Mouse (Mus musculus) lung, postnatal 0 days (tissue): ENCODE results near the gene Fpgs. TPM values are rescaled to one million over a fixed set of nuclear protein-coding genes. Genes with fewer than 3 reads are reported as not detected.

ENCODE experiments used
- ATAC-seq: fragments of 200-750 bp; cut with Nextera tagmentation; 2 replicates; pipeline ENCODE4 v1.8.0; 2017; ENCODE audit warnings: moderate library complexity
- DNase-seq: peaks from one replicate; pipeline ENCODE4 v3.0.0-alpha.2; 2016; ENCODE audit warnings: low spot score
- H3K27ac ChIP-seq: fragments of 300-500 bp; sonication (generic); 2 replicates; pipeline ENCODE4 v1.5.1; 2014; ENCODE audit warnings: antibody characterized with exemption, mild to moderate bottlenecking, low read length, mixed read lengths
- H3K27me3 ChIP-seq: fragments of 300-500 bp; sonication (generic); replicated peaks from 2 replicates; pipeline ENCODE4 v1.6.1; 2014; ENCODE audit warnings: low read length, mixed read lengths; ENCODE audit not compliant: insufficient read depth
- H3K36me3 ChIP-seq: fragments of 300-500 bp; sonication (generic); 2 replicates; pipeline ENCODE4 v1.6.1; 2014; ENCODE audit warnings: low read length, mixed read lengths; ENCODE audit not compliant: insufficient read depth
- H3K4me1 ChIP-seq: fragments of 300-500 bp; sonication (generic); 2 replicates; pipeline ENCODE4 v1.6.1; 2014; ENCODE audit warnings: antibody characterized with exemption, low read depth, low read length, mixed read lengths; ENCODE audit not compliant: insufficient read depth
- H3K4me2 ChIP-seq: fragments of 300-500 bp; sonication (generic); replicated peaks from 2 replicates; pipeline ENCODE4 v1.6.1; 2014; ENCODE audit warnings: low read depth, mild to moderate bottlenecking, low read length, moderate library complexity, mixed read lengths
- H3K4me3 ChIP-seq: fragments of 300-500 bp; sonication (generic); 2 replicates; pipeline ENCODE4 v1.5.1; 2014; ENCODE audit warnings: low read depth, low read length
- H3K9ac ChIP-seq: fragments of 300-500 bp; sonication (generic); replicated peaks from 2 replicates; pipeline ENCODE4 v1.6.1; 2014; ENCODE audit warnings: low read depth, mild to moderate bottlenecking
- H3K9me3 ChIP-seq: fragments of 300-500 bp; sonication (generic); 2 replicates; pipeline ENCODE4 v1.6.1; 2016; ENCODE audit warnings: low read length, mixed read lengths
- CTCF ChIP-seq: IDR thresholded peaks from 2 replicates; pipeline ENCODE4 v1.5.1; 2016; ENCODE audit warnings: antibody characterized with exemption, mild to moderate bottlenecking
- EP300 ChIP-seq: IDR thresholded peaks from 2 replicates; pipeline ENCODE4 v1.6.1; 2016; ENCODE audit warnings: antibody characterized with exemption, mild to moderate bottlenecking, control low read depth
- WGBS: fragments of 180-500 bp; shearing (Covaris S2); extraction: QIAGEN DNeasy Blood & Tissue Kit; methylation state at CpG from one replicate; pipeline ENCODE4 v1.1.7; 2014; 5-methylcytosine and 5-hydroxymethylcytosine counted together
- polyA plus RNA-seq: library from polyadenylated mRNA; unstranded; fragments of >200 nt; fragmentation: Nextera tagmentation; extraction: Ambion mirVana; gene quantifications from 2 replicates; pipeline ENCODE4 v1.2.1, GENCODE M21; 2015

Fpgs gene
- 12.6 and 15.6 TPM in 2 replicates for polyA plus RNA-seq

DNA sequence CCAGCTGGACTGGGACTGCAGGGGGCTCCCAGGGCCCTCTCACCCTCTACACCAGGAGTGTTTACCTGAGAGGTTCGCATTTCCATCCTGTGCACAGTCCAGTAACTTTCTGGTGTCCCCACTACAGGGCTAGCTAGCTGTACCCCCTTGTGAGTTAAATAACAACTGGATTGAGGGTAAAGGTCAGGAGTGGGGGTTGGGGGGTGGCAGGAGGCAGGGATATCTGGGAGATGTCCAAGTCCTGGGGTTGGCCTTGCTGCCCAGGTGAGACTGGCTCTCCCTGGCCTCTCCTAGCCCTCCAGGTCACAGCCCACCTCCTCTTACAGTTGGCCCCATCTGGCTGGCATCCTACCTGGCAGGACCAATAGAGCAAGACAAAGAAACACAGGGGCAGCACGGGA lies at the start of gene Fpgs:
TSS of gene Fpgs (minus strand) at position 125 of the 401 bp plus-strand sequence.
- DNase-seq, result no peak
- no peak within 1 kb of the TSS for H3K4me3 ChIP-seq
- H3K4me1 ChIP-seq, result no peaks in the 10 kb centered on the region
- ATAC-seq, result no peak
- no peak within 1 kb of the TSS for H3K27ac ChIP-seq
- TF ChIP-seq CTCF, result no peak
- TF ChIP-seq EP300, result no peak
- no peak within 1 kb of the TSS for H3K4me2 ChIP-seq
- H3K27me3 ChIP-seq, result no peaks in the 10 kb centered on the region
- H3K36me3 ChIP-seq, result peaks cover 30% of the 10 kb centered on the region
- no peaks in the 10 kb centered on the region for H3K9me3 ChIP-seq
- WGBS, result 52% methylated on average over 2 of the region's 2 CpGs
- H3K9ac ChIP-seq, result no peak within 1 kb of the TSS

DNA sequence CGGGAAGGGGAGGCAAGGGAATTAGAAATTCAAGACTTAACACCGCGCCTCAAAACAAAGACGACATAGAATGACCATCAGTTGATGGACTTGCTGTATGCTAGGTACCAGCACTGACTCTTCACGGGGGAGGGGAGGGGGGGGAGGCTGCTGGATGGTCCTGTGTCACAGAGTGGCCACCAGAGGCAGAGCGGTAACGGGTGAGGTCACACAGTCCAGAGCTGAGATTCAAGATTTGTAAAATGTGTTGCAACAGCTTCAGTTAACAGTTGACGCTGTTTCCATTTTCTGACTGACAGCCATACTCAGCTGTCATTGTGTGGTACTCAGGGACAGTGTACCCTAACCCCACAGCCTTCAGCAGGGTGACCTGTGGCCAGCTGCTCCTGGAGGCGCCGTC lies 48.2 kb upstream of the Fpgs start:
- Histone ChIP-seq H3K4me3 (peak overlapping the region; percentile 24; the same call in 1 of the 2 replicates), H3K27ac (no peak overlapping the region), H3K4me1 (no peaks in the 10 kb centered on the region), H3K9me3 (no peaks in the 10 kb centered on the region), H3K36me3 (peaks cover 12% of the 10 kb centered on the region; the same call in 1 of the 2 replicates), H3K27me3 (no peaks in the 10 kb centered on the region), H3K4me2 (peak overlapping the region; percentile 48), H3K9ac (no peak overlapping the region)
- WGBS, result 66% methylated on average over 10 of the region's 10 CpGs
- ATAC-seq (peak; percentile 32), DNase-seq (peak; percentile 78)
- TF ChIP-seq EP300 (no peak), CTCF (peak; percentile 63)

DNA sequence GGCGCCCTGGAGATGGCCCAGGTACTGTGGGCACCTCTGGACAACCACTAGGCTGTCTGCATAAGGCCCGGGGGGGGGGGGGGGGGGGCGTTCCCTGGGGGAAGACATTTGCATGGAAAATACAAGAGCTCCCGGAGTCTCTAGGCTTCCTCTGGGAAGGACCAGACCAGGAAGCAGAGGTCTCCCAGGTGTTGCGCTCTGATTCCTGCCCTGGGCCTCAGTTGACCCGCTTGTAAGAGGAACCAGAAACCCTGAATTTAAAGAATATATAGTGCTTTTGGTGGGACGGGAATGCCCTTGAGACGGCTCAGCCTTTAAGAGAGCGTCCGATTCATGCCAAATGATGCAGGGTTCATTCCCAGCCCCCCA lies 47.7 kb upstream of the Fpgs start:
- H3K36me3 ChIP-seq, result peaks cover 12% of the 10 kb centered on the region; the same call in 1 of the 2 replicates
- H3K27me3 ChIP-seq, result no peaks in the 10 kb centered on the region
- peak; percentile 34 for ATAC-seq
- DNase-seq, result no peak
- no peak for TF ChIP-seq CTCF
- no peak for TF ChIP-seq EP300
- 42% methylated on average over 8 of the region's 10 CpGs for WGBS
- H3K27ac ChIP-seq, result no peak overlapping the region; the same call in 1 of the 2 replicates
- H3K9me3 ChIP-seq, result no peaks in the 10 kb centered on the region
- H3K4me3 ChIP-seq, result peak overlapping the region; percentile 24
- no peak overlapping the region for H3K9ac ChIP-seq
- no peaks in the 10 kb centered on the region for H3K4me1 ChIP-seq
- H3K4me2 ChIP-seq, result peak overlapping the region; percentile 48

DNA sequence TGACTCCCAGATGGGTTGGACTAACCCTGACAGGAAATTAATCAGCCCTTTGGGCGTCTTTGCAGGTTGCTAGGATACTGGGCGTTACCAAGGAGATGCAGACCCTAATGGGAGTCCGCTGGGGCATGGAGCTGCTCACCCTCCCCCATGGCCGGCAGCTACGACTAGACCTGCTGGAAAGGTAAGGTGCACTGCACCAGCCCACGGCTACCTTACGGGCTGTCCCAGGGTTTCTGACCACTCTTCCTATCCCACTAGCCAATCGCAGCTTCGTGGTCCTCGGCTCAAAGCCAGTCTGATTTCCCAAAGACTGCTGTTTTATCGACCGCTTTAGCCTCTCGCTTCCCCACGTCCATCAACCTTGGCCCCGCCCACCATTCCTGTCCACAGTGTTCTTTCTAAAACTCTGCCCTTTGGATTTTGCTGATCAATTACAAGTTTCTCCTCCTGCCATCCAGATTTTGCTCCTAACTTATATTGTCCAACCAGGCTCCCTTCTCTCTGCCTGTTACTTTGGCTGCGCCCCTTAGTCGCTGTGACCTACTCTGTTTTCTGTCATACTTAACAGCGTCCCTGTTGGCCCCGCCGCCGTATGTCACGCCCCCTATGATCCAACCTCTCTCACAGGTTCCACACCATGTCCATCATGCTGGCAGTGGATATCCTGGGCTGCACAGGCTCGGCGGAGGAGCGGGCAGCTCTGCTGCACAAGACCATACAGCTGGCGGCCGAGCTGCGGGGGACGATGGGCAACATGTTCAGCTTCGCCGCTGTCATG lies 47.1 kb upstream of the Fpgs start:
- TF ChIP-seq EP300, result no peak
- no peak for TF ChIP-seq CTCF
- WGBS, result 32% methylated on average over 31 of the region's 31 CpGs
- Histone ChIP-seq H3K4me3 (peak overlapping the region; percentile 24), H3K4me2 (peak overlapping the region; percentile 48), H3K27me3 (no peaks in the 10 kb centered on the region), H3K27ac (no peak overlapping the region; the same call in 1 of the 2 replicates), H3K4me1 (no peaks in the 10 kb centered on the region), H3K36me3 (peaks cover 12% of the 10 kb centered on the region; the same call in 1 of the 2 replicates), H3K9me3 (no peaks in the 10 kb centered on the region), H3K9ac (no peak overlapping the region)
- DNase-seq (peak; percentile 85), ATAC-seq (peak; percentile 92)

DNA sequence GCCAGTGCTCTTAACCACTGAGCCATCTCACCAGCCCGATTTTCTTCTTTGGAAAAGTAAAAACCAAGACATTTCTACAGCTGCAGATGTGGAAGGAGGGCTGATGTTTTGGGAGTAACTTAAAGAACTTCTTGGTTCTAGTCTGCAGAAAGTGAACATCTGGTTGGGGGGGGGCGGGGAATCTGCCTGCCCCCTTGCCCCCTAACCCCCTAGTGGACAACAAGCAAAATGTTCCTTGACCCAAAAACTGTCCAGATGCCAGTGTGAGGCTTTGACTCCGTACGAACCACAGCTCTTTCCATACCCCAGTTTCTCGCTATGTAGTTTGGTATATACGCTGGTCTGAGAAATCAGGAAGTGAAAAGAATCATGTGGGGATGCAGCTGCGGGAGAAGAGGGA lies 46.3 kb upstream of the Fpgs start:
- H3K9me3 ChIP-seq, result no peaks in the 10 kb centered on the region
- H3K4me2 ChIP-seq, result no peak overlapping the region
- no peak for TF ChIP-seq EP300
- peak; percentile 48 for TF ChIP-seq CTCF
- no peak overlapping the region for H3K4me3 ChIP-seq
- ATAC-seq, result no peak
- no peak overlapping the region for H3K27ac ChIP-seq
- WGBS, result 70% methylated on average over 7 of the region's 7 CpGs
- DNase-seq, result no peak
- H3K27me3 ChIP-seq, result no peaks in the 10 kb centered on the region
- H3K36me3 ChIP-seq, result peaks cover 12% of the 10 kb centered on the region; the same call in 1 of the 2 replicates
- H3K9ac ChIP-seq, result no peak overlapping the region
- no peaks in the 10 kb centered on the region for H3K4me1 ChIP-seq

DNA sequence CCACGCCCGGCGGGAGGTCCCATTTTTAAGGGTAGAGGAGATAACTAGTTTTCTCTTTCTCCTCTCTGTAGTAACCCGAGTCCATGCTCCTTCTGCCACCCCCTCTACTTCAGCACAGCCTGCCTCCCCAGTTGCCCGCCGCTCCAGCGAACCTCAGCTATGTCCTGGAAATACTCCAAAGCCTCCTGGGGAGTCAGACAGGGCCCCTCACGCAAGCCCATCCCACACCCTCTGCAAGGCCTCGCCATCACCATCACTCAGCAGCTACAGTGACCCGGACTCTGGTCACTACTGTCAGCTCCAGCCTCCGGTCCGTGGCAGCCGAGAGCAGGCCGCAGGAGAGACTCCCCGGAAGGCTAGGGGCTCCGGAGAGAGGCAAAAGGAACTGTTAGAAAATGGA lies 45.1 kb upstream of the Fpgs start:
- Histone ChIP-seq H3K4me2 (no peak overlapping the region), H3K4me1 (no peaks in the 10 kb centered on the region), H3K27ac (no peak overlapping the region), H3K36me3 (peaks cover 8% of the 10 kb centered on the region; the same call in 1 of the 2 replicates), H3K4me3 (no peak overlapping the region), H3K9ac (no peak overlapping the region), H3K27me3 (no peaks in the 10 kb centered on the region), H3K9me3 (no peaks in the 10 kb centered on the region)
- WGBS, result 82% methylated on average over 16 of the region's 16 CpGs
- no peak for ATAC-seq
- TF ChIP-seq CTCF (no peak), EP300 (no peak)
- DNase-seq, result no peak
